Mouse (Mus musculus) stomach, embryonic 15.5 days (tissue): ENCODE results near the gene Znrf2. TPM values are rescaled to one million over a fixed set of nuclear protein-coding genes. Genes with fewer than 3 reads are reported as not detected.

Source experiments
- polyA plus RNA-seq: library from polyadenylated mRNA; unstranded; fragments of >200 nt; fragmentation: Nextera tagmentation; extraction: Ambion mirVana; gene quantifications from 2 replicates; pipeline ENCODE4 v1.2.1, GENCODE M21; 2015

The Znrf2 gene
- polyA plus RNA-seq, 1 experiment from 2014 or later, result 5.3 TPM

Other genes with a start within 250 kb of the Znrf2 start
- gene Plekha8, start 221.8 kb upstream of the Znrf2 start, polyA plus RNA-seq, result 5.8 and 6.2 TPM in 2 replicates
- 28.0 and 28.8 TPM in 2 replicates for gene Fkbp14, start 219.6 kb upstream of the Znrf2 start, polyA plus RNA-seq
- 8.0 and 8.2 TPM in 2 replicates for gene Mturn, start 135.3 kb upstream of the Znrf2 start, polyA plus RNA-seq
- 7.5 and 7.9 TPM in 2 replicates for gene Nod1, start 155.7 kb downstream of the Znrf2 start, polyA plus RNA-seq
- gene Ggct, start 176.0 kb downstream of the Znrf2 start, polyA plus RNA-seq, result 10.2 and 11.1 TPM in 2 replicates
- 138 and 153 TPM in 2 replicates for gene Gars, start 221.1 kb downstream of the Znrf2 start, polyA plus RNA-seq